Mouse (Mus musculus) kidney, adult 2 months (tissue): ENCODE measurements around the gene Defb25.

Source experiments
- CTCF ChIP-seq: fragments of 200-500 bp; conservative IDR thresholded peaks from 2 replicates; pipeline ENCODE4 v1.5.1; 2011; ENCODE audit warnings: low read depth, mild to moderate bottlenecking, control low read depth, low read length, moderate library complexity, mixed read lengths; ENCODE audit not compliant: insufficient read depth, insufficient read length
- POLR2A ChIP-seq: fragments of 200-500 bp; IDR thresholded peaks from one replicate; pipeline ENCODE4 v1.6.1; 2011; ENCODE audit warnings: low read depth, low read length, control low read depth

DNA sequence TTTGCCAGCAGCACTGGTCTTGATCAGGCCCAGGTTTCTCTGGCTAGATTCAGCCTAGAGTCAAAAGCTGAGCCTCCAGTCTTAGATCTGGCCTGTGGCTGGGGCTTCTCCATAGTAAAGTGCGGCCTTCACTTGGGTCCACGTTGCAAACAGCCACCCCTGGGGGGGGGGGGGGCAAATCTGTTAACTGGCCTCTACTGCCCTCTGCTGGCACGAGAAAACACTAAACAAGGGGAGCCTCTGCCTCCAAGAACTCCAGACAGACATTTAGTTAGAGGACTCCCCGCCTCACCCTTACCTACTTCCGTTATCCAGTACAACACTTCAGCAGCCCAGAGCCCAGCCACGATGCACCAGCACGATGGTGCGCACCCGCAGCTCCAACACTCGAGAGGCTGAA is 34.5 kb upstream of the Defb25 start:
- TF ChIP-seq CTCF (peak; percentile 58), POLR2A (no peak)
